Mouse (Mus musculus) limb, embryonic 14.5 days (tissue): ENCODE results near the gene Gnat1. TPM values are rescaled to one million over a fixed set of nuclear protein-coding genes. Genes with fewer than 3 reads are reported as not detected.

Experiments
- ATAC-seq: fragments of 200-750 bp; cut with Nextera tagmentation; 2 replicates; pipeline ENCODE4 v1.8.0; 2017; ENCODE audit warnings: low read depth, moderate number of reproducible peaks, moderate TSS enrichment; ENCODE audit not compliant: low FRiP score
- DNase-seq: peaks from one replicate; pipeline ENCODE4 v3.0.0-alpha.2; 2015; ENCODE audit warnings: low spot score
- H3K27ac ChIP-seq: fragments of 300-500 bp; sonication (generic); replicated peaks from 2 replicates; pipeline ENCODE4 v1.5.1; 2014; ENCODE audit warnings: low read depth, mild to moderate bottlenecking, low read length, moderate library complexity, mixed read lengths
- H3K27me3 ChIP-seq: fragments of 300-500 bp; sonication (generic); 2 replicates; pipeline ENCODE4 v1.6.1; 2014; ENCODE audit warnings: low read length, mixed read lengths; ENCODE audit not compliant: control insufficient read depth, insufficient read depth
- H3K36me3 ChIP-seq: fragments of 300-500 bp; sonication (generic); 2 replicates; pipeline ENCODE4 v1.6.1; 2014; ENCODE audit warnings: mild to moderate bottlenecking, low read length, moderate library complexity, mixed read lengths; ENCODE audit not compliant: control insufficient read depth, insufficient read depth
- H3K4me1 ChIP-seq: fragments of 300-500 bp; sonication (generic); 2 replicates; pipeline ENCODE4 v1.6.1; 2014; ENCODE audit warnings: antibody characterized with exemption, low read length, mixed read lengths; ENCODE audit not compliant: control insufficient read depth, insufficient read depth
- H3K4me2 ChIP-seq: fragments of 300-500 bp; sonication (generic); replicated peaks from 2 replicates; pipeline ENCODE4 v1.6.1; 2014; ENCODE audit warnings: low read depth, mild to moderate bottlenecking, low read length, moderate library complexity; ENCODE audit not compliant: severe bottlenecking
- H3K4me3 ChIP-seq: fragments of 300-500 bp; sonication (generic); replicated peaks from 2 replicates; pipeline ENCODE4 v1.5.1; 2014; ENCODE audit warnings: low read length
- H3K9ac ChIP-seq: fragments of 300-500 bp; sonication (generic); 2 replicates; pipeline ENCODE4 v1.6.1; 2014; ENCODE audit warnings: mild to moderate bottlenecking, low read depth, low read length, moderate library complexity; ENCODE audit not compliant: severe bottlenecking
- H3K9me3 ChIP-seq: fragments of 300-500 bp; sonication (generic); 2 replicates; pipeline ENCODE4 v1.6.1; 2016; ENCODE audit warnings: low read length; ENCODE audit not compliant: control insufficient read depth
- POLR2A ChIP-seq: fragments of 200-500 bp; IDR thresholded peaks from 2 replicates; pipeline ENCODE4 v1.8.0; 2012; ENCODE audit warnings: inconsistent platforms, mild to moderate bottlenecking, moderate library complexity, borderline replicate concordance; ENCODE audit not compliant: insufficient read depth, insufficient read length; ENCODE audit errors: extremely low read depth
- WGBS: fragments of 180-500 bp; shearing (Covaris S2); extraction: QIAGEN DNeasy Blood & Tissue Kit; methylation state at CpG from one replicate; pipeline ENCODE4 v1.1.7; 2014; 5-methylcytosine and 5-hydroxymethylcytosine counted together
- polyA plus RNA-seq, 2 experiments: library from polyadenylated mRNA; depleted of rRNA in 1 of 2; stranded (reverse) in 1 of 2; unstranded in 1 of 2; fragments of >200 nt; fragmentation: Nextera tagmentation in 1 of 2; extraction: Ambion mirVana in 1 of 2; gene quantifications; 2 replicates each; pipeline versions ENCODE4 v1.2.1 to v1.2.3; 2012 to 2014

Gnat1 gene
- polyA plus RNA-seq, 2 experiments: 0.28 to 0.55 TPM

DNA sequence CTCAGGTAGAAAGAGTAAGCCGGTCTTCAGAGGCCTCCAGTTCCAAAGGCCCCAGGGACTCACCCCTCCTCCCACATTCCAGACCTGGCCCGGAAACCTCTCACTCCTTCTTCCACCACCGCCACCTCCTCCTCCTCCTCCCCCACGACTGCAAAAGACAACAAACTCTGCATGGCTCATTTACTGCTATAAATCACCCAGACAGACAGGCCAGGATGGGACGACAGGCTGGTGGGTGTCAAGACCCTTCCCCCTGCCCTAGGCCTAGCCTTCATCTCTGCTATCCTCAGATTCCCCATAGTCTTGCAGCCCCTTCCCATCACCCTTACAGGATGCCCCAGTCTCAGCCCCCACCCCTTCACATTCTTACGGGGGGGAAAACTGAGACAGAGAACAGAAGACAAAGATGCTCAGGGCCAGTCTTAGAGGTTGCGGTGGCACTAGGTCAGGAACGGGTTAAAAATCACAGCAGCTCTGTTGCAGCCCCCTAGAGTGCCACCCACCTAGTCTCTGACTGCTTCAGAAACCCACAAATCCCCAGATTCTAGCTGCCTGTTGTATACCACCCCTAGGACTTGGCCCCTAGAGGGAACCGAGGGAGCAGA is 20.0 kb upstream of the Gnat1 start:
- no peak for TF ChIP-seq POLR2A
- H3K4me2 ChIP-seq: peak overlapping the region; percentile 23; the same call in 1 of the 2 replicates
- H3K4me3 ChIP-seq: peak overlapping the region; percentile 1; the same call in 1 of the 2 replicates
- ATAC-seq: no peak
- no peaks in the 10 kb centered on the region for H3K9me3 ChIP-seq
- H3K4me1 ChIP-seq: peaks cover 75% of the 10 kb centered on the region
- no peaks in the 10 kb centered on the region for H3K27me3 ChIP-seq
- peak overlapping the region; percentile 39; the same call in 1 of the 2 replicates for H3K27ac ChIP-seq
- no peak for DNase-seq
- 0 out of 2 replicates have a peak overlapping the region, but pooled peaks have one; percentile 34 for H3K9ac ChIP-seq
- peaks cover 58% of the 10 kb centered on the region for H3K36me3 ChIP-seq
- WGBS: 7% methylated on average over 9 of the region's 9 CpGs

GRCm38 (mm10) chr9:107698611-107699190 is 19.2 kb upstream of the Gnat1 start:
- H3K27me3 ChIP-seq: no peaks in the 10 kb centered on the region
- peak overlapping the region; percentile 2; the same call in 1 of the 2 replicates for H3K4me3 ChIP-seq
- no peaks in the 10 kb centered on the region for H3K9me3 ChIP-seq
- TF ChIP-seq POLR2A: no peak
- ATAC-seq: no peak
- peaks cover 68% of the 10 kb centered on the region for H3K4me1 ChIP-seq
- no peak for DNase-seq
- 0 out of 2 replicates have a peak overlapping the region, but pooled peaks have one; percentile 25 for H3K9ac ChIP-seq
- H3K4me2 ChIP-seq: peak overlapping the region; percentile 23
- H3K36me3 ChIP-seq: peaks cover 56% of the 10 kb centered on the region
- no peak overlapping the region for H3K27ac ChIP-seq
- 20% methylated on average over 14 of the region's 14 CpGs for WGBS

- ATAC-seq (no peak), DNase-seq (no peak)
- TF ChIP-seq POLR2A: no peak
- 0 out of 2 replicates have a peak overlapping the region, but pooled peaks have one; percentile 2 for H3K4me3 ChIP-seq
- no peaks in the 10 kb centered on the region for H3K27me3 ChIP-seq
- H3K36me3 ChIP-seq: peaks cover 52% of the 10 kb centered on the region
- H3K9me3 ChIP-seq: no peaks in the 10 kb centered on the region
- H3K9ac ChIP-seq: peak overlapping the region; percentile 36
- 16% methylated on average over 14 of the region's 14 CpGs for WGBS
- H3K4me2 ChIP-seq: peak overlapping the region; percentile 13
- H3K27ac ChIP-seq: no peak overlapping the region
- H3K4me1 ChIP-seq: peaks cover 60% of the 10 kb centered on the region
Observed at GRCm38 (mm10) chr9:107697811-107698521, 18.5 kb upstream of the Gnat1 start.

DNA sequence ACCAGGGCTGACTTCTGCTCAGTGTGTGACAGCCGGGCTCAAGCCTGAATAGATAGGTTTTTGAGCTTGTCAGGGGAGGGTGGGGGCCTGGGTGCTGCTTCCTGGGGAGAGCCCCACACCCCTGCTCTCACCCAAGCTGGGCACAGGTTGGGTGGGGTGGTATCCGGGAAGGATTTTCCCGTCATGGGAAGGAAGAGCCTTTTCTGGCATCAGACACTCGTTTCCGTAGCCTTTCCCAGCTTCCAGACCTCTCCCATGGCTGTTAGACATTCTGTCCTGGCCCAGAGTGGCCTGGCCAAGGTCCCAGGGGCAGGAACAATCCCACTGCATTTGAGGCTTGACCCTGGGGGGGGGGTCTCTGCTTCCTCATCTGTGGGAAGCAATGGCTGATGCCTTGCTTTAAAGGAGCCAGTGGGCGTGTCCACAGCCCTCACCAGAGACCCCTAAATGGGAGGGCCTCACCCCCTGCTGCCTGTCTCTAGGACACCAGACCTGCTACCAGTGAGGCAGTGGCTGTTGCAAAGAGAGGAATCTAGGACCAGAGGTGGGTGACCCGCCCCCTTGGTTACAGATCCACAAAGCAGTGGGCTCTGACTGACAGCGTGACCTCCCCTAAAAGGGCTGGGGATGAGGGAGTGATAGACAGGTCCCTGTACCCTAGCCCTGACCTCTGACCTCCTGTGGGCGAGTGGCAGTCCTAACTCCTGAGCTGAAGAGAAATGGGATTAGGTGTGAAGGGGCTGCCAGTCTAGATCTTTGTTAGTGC is 17.5 kb upstream of the Gnat1 start:
- no peak overlapping the region for H3K27ac ChIP-seq
- no peak for TF ChIP-seq POLR2A
- H3K9ac ChIP-seq: no peak overlapping the region
- H3K36me3 ChIP-seq: peaks cover 57% of the 10 kb centered on the region
- H3K4me1 ChIP-seq: peaks cover 51% of the 10 kb centered on the region
- no peaks in the 10 kb centered on the region for H3K9me3 ChIP-seq
- DNase-seq: no peak
- no peak overlapping the region for H3K4me2 ChIP-seq
- H3K4me3 ChIP-seq: no peak overlapping the region
- H3K27me3 ChIP-seq: no peaks in the 10 kb centered on the region
- 47% methylated on average over 9 of the region's 9 CpGs for WGBS
- no peak for ATAC-seq

DNA sequence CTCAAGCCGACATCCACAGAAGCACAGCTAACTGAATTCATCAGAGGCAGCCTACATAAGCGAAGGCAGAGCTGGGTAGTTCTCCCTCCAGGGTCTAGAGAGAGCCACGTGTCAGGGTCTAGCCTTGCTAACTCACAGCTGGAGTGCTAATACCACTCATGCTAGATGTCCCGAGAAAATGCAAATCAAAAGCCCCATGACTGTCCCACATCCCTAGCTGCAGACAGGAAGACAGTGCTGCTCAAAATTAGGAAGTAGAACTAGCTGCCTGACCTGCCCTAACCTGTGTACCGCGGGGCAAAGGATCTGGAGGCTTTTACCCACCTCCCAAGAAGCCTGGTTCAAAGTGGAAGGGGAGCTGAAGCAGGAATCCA is 16.6 kb upstream of the Gnat1 start:
- Histone ChIP-seq H3K9ac (no peak overlapping the region), H3K36me3 (peaks cover 63% of the 10 kb centered on the region), H3K9me3 (no peaks in the 10 kb centered on the region), H3K27ac (peak overlapping the region; percentile 13; the same call in 1 of the 2 replicates), H3K27me3 (no peaks in the 10 kb centered on the region), H3K4me3 (no peak overlapping the region), H3K4me1 (peaks cover 45% of the 10 kb centered on the region), H3K4me2 (no peak overlapping the region)
- 46% methylated on average over 6 of the region's 6 CpGs for WGBS
- no peak for DNase-seq
- ATAC-seq: no peak
- no peak for TF ChIP-seq POLR2A
